Mouse (Mus musculus) myocyte (in vitro differentiated cells): Measurements from ENCODE around the gene Myo9a.

Experiments used
- MYOD1 ChIP-seq, 3 experiments: IDR thresholded peaks; one replicate each; pipeline ENCODE4 v1.6.1; 2011; ENCODE audit warnings: control low read depth in 2 of 3, low read depth in 2 of 3, mild to moderate bottlenecking in 2 of 3, moderate library complexity in 1 of 3; ENCODE audit not compliant: insufficient read length in 2 of 3, control insufficient read depth in 1 of 3
- POLR2A ChIP-seq: IDR thresholded peaks from one replicate; pipeline ENCODE4 v1.6.1; 2011; ENCODE audit warnings: low read depth, mild to moderate bottlenecking, control low read depth, moderate library complexity; ENCODE audit not compliant: insufficient read length
- REST ChIP-seq: IDR thresholded peaks from one replicate; pipeline ENCODE4 v1.6.1; 2011; ENCODE audit warnings: mild to moderate bottlenecking, control low read depth, moderate library complexity; ENCODE audit not compliant: insufficient read depth, insufficient read length
- SRF ChIP-seq: IDR thresholded peaks from one replicate; pipeline ENCODE4 v1.6.1; 2011; ENCODE audit warnings: low read depth; ENCODE audit not compliant: control insufficient read depth, insufficient read length
- USF1 ChIP-seq: IDR thresholded peaks from one replicate; pipeline ENCODE4 v1.6.1; 2011; ENCODE audit warnings: low read depth, mild to moderate bottlenecking, control low read depth, moderate library complexity

- TF ChIP-seq USF1 (no peak), SRF (no peak), REST (no peak), POLR2A (no peak), MYOD1 (IDR thresholded peaks at IDR 0.05; ENCODE audit: control insufficient read depth in 1 of 3, insufficient read length in 2 of 3, low read depth in 2 of 3) (no peak)
Measured at GRCm38 (mm10) chr9:59727569-59728286, 23.0 kb upstream of the Myo9a start.
